Mouse (Mus musculus) heart, adult 2 months (tissue): ENCODE measurements around the gene Larp1b.

ENCODE experiments used
- CTCF ChIP-seq: fragments of 200-600 bp; IDR thresholded peaks from 2 replicates; pipeline ENCODE4 v1.8.1; 2022; ENCODE audit warnings: antibody characterized with exemption, mild to moderate bottlenecking, moderate library complexity
- EP300 ChIP-seq: fragments of 200-500 bp; IDR thresholded peaks from 2 replicates; pipeline ENCODE4 v1.6.1; 2011; ENCODE audit warnings: low read depth, low read length, control low read depth; ENCODE audit not compliant: insufficient read depth
- POLR2A ChIP-seq: fragments of 200-500 bp; IDR thresholded peaks from 2 replicates; pipeline ENCODE4 v1.6.1; 2011; ENCODE audit warnings: mild to moderate bottlenecking, low read depth, low read length, control low read depth; ENCODE audit not compliant: insufficient read depth

DNA sequence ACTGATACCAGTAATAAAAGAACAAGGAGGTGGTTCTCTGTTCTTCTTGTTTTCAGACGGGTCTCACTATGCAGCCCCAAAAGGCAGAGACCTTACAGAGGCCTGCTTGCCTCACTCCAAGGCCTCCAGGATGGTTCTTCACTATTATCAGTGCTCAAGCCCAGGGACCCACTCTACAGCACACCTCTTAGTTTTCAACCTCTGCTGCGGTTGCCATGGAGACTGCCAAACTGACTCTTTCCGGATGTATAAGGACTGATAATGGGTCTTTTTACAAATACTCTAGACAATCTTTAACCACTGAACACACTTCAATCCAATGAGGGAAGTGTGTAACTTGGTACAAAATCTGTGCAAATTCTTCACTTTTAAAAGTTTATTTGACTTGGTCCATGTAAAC is 131.1 kb downstream of the Larp1b start:
- TF ChIP-seq CTCF: no peak
- TF ChIP-seq EP300: no peak
- no peak for TF ChIP-seq POLR2A
